Mouse (Mus musculus) gastrocnemius, postnatal 36 days (tissue): ENCODE measurements around the gene Trappc2. TPM values are rescaled to one million over a fixed set of nuclear protein-coding genes. Genes with fewer than 3 reads are reported as not detected.

Experiments
- total RNA-seq, 2 experiments: library from RNA; stranded (reverse); gene quantifications; 2 replicates each; pipeline ENCODE4 v1.2.3; 2021

The Trappc2 gene
- total RNA-seq, 2 experiments from 2014 or later, result 17.1 to 17.2 TPM

Other genes with a start within 250 kb of the Trappc2 start
- 1 to 10 TPM; 3.9 to 5.7 TPM for gene Gpm6b, start 201.7 kb upstream of the Trappc2 start, total RNA-seq
- 1 to 10 TPM; 3.9 to 6.1 TPM for gene Ofd1, start 130 bp downstream of the Trappc2 start, total RNA-seq
- gene Rab9, start 39.3 kb downstream of the Trappc2 start, total RNA-seq, result 10 to 100 TPM; 14.2 to 18.2 TPM
- 1 to 10 TPM; 2.0 to 2.9 TPM for gene Tceanc, start 78.0 kb downstream of the Trappc2 start, total RNA-seq
- gene Egfl6, start 145.1 kb downstream of the Trappc2 start, total RNA-seq, result 1 to 10 TPM in 1 of 2 experiments, under 1 TPM in 1; 0.79 to 1.0 TPM